Mouse (Mus musculus) lung, postnatal 0 days (tissue): ENCODE results near the gene Kxd1.

Experiments
- CTCF ChIP-seq: IDR thresholded peaks from 2 replicates; pipeline ENCODE4 v1.5.1; 2016; ENCODE audit warnings: antibody characterized with exemption, mild to moderate bottlenecking
- EP300 ChIP-seq: IDR thresholded peaks from 2 replicates; pipeline ENCODE4 v1.6.1; 2016; ENCODE audit warnings: antibody characterized with exemption, mild to moderate bottlenecking, control low read depth

DNA sequence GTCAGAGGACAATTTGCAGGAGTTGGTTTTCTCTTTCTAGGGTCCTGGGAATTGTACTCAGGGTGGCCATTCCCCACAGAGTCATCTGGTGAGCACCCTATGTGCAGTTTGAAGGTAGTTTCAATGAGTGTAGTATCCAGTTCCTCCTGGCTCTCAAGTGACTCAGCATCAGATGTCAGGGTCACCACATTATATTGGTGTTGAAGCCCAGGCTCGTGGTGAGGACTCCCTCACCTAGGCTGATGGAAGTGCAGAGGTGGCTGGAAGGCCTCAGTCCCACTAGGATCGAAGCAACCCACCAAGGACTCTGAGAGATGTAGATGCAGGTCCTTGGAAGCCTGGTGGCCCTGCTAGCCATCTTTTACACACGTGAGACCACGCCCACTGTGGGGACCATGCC is 18.7 kb upstream of the Kxd1 start:
- no peak for TF ChIP-seq CTCF
- no peak for TF ChIP-seq EP300
